Mouse (Mus musculus): ENCODE measurements around the gene Ccdc77.

DNA sequence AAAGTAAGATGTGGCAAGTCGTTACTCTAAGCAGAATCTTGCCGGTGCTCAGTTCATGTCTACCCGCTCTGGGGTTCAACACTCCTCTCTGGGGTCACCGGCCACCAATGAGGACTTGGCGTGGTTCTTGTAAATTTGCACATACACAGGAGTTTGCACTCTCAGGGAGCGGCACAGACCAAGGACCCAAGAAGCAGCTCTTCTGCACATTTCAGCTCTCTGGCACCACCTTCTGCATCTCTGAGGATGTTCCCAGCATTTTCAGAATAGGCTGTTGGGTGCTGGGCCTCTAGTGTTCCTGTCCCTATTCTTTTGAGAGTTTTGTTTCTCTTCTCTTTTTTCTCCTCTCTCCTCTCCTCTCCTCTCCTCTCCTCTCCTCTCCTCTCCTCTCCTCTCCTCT, 63.0 kb downstream of the Ccdc77 start:
- TF ChIP-seq E2F4 (IDR thresholded peaks at IDR 0.05; ENCODE audit: borderline replicate concordance, low read depth, low read length) (no peak), GATA1 (IDR thresholded peaks at IDR 0.05; ENCODE audit: low read depth, low read length) (no peak), ZNF384 (IDR thresholded peaks at IDR 0.05; ENCODE audit: low read depth, low read length) (no peak), SMC3 (IDR thresholded peaks at IDR 0.05; ENCODE audit: low read depth, low read length) (no peak; the same call in 1 of the 2 replicates), CHD2 (IDR thresholded peaks at IDR 0.05; ENCODE audit: low read length) (no peak), ELF1 (IDR thresholded peaks at IDR 0.05; ENCODE audit: low read depth, low read length) (no peak), MAX (IDR thresholded peaks at IDR 0.05; ENCODE audit: low read length) (no peak), ETS1 (IDR thresholded peaks at IDR 0.05; ENCODE audit: low read depth, low read length) (no peak), MAFK (IDR thresholded peaks at IDR 0.05; ENCODE audit: borderline replicate concordance, low read depth, low read length) (no peak)
